Mouse (Mus musculus) frontal cortex, adult (tissue): ENCODE measurements around the gene Fkbp11.

ENCODE experiments used
- ATAC-seq: cut with Nextera tagmentation; 2 replicates; pipeline ENCODE4 v1.9.2; 2017; ENCODE audit warnings: mild to moderate bottlenecking, moderate library complexity, mixed read lengths; ENCODE audit not compliant: low TSS enrichment

Gene Fkbp11

GRCm38 (mm10) chr15:98695726-98696125, 32.3 kb downstream of the Fkbp11 start:
- no peak for ATAC-seq

DNA sequence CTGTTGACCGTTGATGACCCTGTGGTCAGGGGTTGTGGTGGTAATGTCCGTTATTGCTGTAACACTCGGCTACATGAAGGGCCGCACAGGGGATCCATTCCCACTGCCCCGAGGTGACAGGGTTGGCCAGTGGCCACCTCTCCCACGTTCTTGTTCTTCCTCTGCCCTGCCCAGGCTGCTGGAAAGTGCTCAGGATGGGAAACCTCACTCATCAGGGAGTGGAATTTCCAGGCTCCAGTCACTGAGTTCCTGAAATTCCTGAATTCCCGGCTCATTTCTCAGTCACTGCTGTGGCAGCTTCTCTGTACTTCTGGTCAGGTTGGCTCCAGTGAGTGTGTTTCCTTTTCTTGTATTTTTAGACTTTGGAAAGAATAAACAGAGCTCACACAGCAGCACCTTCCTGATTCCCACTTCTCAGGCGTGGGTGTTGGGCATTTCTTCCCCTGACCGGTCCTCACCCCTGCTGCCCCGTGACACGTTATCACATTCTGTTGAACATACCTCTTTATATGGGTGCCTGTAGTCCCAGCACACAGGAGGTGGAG, 35.8 kb downstream of the Fkbp11 start:
- no peak for ATAC-seq

DNA sequence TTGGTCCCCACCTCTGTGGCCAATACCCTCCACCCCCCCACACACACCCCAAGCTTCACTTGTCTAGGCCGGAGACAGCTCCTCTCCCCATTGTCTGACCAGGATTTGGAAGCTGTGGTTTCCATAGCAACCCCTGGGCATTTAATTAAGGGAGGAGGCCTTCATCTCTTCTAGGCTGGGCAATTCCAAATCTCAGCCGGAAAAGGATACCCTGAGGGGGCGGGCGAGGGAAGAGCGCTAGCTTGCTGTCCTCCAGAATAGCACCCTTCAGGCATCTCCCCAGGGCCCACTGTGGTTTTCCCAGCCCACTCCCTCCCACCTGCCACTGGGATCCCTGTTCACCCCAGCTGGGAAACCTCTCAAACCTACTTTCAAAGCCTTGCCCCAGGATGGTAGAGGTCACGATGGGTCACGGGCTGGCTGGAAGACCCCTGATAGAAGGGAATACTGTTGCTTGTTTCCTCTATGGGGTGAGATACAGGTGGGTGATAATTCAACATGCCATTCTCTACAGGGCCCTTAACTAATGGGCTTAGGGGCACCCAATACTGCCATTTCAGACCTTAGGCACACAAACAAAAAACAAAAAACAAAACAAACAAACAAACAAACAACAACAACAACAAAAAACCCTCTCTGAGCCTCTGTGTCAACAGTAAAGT, 36.4 kb downstream of the Fkbp11 start:
- ATAC-seq: peak; percentile 42; the same call in 1 of the 2 replicates

- peak; percentile 79; the same call in 1 of the 2 replicates for ATAC-seq
These were observed 38.3 kb downstream of the Fkbp11 start for GRCm38 (mm10) chr15:98689682-98690081.

DNA sequence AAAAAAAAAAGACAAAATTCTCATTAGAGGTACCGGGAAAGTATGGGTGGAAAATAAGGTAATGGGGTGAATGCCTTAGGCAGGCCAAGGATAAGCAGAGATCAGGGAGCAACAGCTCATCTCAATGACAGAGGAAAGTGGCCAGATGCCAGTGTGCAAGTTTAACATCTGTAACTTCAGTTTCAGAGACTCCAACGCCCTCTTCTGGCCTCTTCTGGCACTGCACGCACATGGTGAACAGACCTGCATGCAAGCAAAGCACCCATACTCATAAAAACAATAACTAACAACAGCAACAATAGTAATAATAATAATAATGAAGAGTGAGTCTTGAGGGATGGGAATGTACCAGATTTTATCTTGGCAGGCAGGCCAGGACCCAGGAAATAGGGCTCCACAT, 42.1 kb downstream of the Fkbp11 start:
- no peak for ATAC-seq

GRCm38 (mm10) chr15:98683746-98684145, 44.3 kb downstream of the Fkbp11 start:
- no peak for ATAC-seq

GRCm38 (mm10) chr15:98683177-98683576, 44.8 kb downstream of the Fkbp11 start:
- no peak for ATAC-seq

GRCm38 (mm10) chr15:98681633-98682032, 46.4 kb downstream of the Fkbp11 start:
- ATAC-seq: no peak

DNA sequence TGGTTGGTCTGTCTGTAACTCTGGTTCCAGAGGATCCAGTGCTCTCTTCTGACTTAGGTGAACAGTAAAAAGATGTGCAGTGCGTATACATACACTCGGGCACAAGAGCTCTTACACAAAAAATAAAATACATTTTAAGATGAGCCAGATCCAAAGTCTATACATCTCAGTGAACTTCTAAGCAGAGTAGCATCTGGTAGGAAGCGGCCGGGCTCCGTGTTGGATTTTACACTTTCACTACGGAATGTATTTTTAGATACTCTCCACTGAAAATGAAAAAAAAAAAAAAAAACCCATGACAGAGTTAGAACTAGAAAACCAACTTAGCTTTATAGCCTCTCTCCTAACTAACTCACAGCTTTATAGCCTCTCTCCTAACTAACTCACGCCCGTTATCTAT, 47.3 kb downstream of the Fkbp11 start:
- peak; percentile 24; the same call in 1 of the 2 replicates for ATAC-seq

DNA sequence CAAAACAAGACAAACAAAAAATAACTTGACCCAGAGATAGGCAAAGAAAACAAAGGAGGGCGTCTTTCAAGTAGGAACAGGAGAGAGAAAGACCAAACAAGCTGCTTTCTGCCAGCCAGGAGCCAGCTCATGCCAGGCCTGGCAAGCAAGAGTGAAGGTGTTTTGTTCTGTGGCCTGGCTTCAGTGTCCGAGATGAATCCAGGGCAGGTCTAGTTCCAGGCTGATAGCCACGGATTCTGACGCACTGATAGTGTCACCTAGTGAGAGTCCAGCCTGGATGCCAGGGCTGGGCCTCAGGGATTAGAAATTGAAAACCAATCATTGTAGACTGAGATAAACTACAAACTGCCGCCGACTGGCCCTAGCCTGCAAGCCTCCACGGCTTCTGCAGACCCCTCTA, 50.0 kb downstream of the Fkbp11 start:
- no peak for ATAC-seq

DNA sequence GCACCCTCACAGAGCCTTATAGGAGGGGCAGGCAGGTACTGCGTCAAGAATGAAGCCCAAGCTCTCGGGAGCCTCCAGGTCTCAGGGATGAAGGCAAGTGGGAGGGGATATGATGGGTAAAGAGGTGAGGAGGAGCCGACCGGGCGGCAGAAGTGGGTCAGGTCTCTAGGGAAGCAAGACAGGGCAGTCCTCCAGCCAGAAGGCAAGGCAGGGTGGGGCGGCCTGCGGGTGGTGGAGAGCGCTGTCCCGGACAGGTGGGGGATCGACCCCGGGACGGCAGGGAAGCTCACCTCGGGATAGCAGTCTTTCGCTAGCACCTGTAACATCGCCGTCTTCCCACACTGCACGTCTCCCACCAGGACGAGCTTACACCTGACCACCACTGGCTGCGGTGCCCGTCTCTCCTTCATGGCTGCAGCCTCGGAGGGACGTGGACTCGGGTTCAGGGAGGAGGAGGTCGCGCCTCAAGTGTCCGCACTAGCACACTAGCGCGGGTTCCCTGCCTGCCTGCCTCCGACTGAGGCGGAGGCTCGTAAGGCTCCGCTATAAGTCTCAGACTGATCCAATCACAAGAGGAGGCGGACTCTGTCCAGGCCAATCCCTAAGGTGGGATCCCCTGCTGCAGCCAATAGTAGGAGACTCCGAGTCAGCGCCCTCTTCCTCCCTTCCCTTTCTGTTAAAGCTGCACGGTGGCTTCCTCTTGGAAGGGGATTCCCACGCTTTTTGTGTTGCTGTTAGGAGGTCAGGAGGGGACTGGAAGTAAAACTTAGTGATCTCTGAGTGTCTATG, 50.9 kb downstream of the Fkbp11 start, which contains the start of gene Rnd1:
Gene Rnd1, minus strand, starts transcription at position 522 of the 789 bp plus-strand sequence.
- ATAC-seq: peak; percentile 89

- no peak for ATAC-seq
These were observed 51.5 kb downstream of the Fkbp11 start for GRCm38 (mm10) chr15:98676471-98676870.

DNA sequence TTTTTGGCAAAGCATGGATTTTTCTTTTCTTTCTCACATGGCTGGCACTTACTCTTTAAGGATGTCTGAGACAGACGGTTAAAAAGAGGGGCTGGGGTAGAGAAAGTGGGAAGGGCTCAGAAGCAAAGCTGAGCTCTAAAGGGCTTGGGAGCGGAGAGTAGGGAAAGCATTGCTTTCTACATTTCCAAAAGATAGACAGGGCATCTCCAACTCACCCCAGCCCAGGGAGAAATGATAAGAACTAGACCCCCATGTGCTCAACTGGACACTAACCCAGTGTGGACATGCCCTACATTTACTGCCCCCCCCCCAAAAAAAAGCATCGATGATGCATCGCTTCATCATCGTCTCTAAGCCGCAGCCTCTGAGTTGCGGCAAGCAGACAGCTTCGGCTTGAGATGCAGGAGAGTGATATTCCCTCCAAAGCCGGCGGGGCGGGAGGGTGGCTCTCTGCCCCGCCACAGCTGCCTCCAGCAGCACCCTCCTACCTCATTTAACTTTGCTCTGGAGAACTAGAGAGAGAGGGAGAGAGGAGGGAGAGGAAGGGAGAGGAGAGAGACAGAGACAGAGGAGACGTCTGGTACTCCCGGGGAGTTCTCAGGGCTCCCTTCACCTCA, 52.3 kb downstream of the Fkbp11 start:
- ATAC-seq: peak; percentile 42

DNA sequence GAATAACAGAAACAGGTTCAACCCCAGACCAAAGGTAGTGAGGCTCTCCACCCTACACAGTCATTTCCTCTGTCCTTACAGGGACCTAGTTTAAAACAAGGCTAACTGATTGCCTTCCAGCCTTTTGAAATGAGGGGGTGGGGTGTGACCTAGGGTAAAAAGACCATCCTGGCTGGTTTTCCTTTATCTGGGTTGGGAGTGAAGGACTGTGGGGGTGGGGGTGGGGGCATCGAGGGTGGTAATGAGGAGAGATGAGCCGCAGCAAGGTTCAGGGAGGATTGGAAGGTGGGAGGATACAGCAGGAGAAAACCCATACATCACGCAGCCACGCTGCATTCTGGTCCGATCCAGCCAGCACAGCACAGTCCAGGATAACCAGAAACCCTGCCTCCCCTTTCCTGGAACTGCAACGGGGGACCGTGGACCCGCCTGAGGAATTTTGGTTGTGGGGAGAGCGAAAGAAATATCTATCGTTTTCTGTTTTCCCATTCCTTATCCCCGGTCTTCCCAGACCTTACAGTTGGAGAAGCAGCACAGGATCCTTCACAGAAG, 52.9 kb downstream of the Fkbp11 start:
- 0 out of 2 replicates have a peak, but pooled peaks have one; percentile 31 for ATAC-seq
